Mouse (Mus musculus): ENCODE results near the gene Spon1.

- TF ChIP-seq CTCF (conservative IDR thresholded peaks at IDR 0.05; ENCODE audit: low read length), result no peak
- no peak for TF ChIP-seq NANOG (IDR thresholded peaks at IDR 0.05; ENCODE audit: borderline replicate concordance, low read length)
These were observed 1.7 kb downstream of the Spon1 start for GRCm38 (mm10) chr7:113767546-113767945.

Data from E14TG2a.4 (cell line).